Mouse (Mus musculus): ENCODE results near the gene Rdm1.
"Not testable (repeated sequence)": the region's sequence is repeated elsewhere in the genome, so short reads cannot be mapped to it uniquely, and the experiment has no call there.

- TF ChIP-seq CTCF (IDR thresholded peaks at IDR 0.05; ENCODE audit: low read depth); EP300 (optimal IDR thresholded peaks at IDR 0.05): not testable (repeated sequence)
These were observed 6.9 kb upstream of the Rdm1 start for GRCm38 (mm10) chr11:101620022-101620655.
